Mouse (Mus musculus) forebrain, embryonic 12.5 days (tissue): ENCODE measurements around the gene Thap3. TPM values are rescaled to one million over a fixed set of nuclear protein-coding genes. Genes with fewer than 3 reads are reported as not detected.
A peak's percentile ranks its signal among the peaks of the same experiment; 100 is the strongest.

Source experiments
- ATAC-seq: fragments of 200-750 bp; cut with Nextera tagmentation; 2 replicates; pipeline ENCODE4 v1.8.0; 2017; ENCODE audit warnings: moderate TSS enrichment; ENCODE audit not compliant: low FRiP score
- H3K27ac ChIP-seq: fragments of 300-500 bp; sonication (generic); 2 replicates; pipeline ENCODE4 v1.5.1; 2016; ENCODE audit warnings: mild to moderate bottlenecking
- H3K27me3 ChIP-seq: fragments of 300-500 bp; sonication (generic); 2 replicates; pipeline ENCODE4 v1.6.1; 2016; ENCODE audit warnings: mild to moderate bottlenecking
- H3K36me3 ChIP-seq: fragments of 300-500 bp; sonication (generic); replicated peaks from 2 replicates; pipeline ENCODE4 v1.6.1; 2016; ENCODE audit warnings: mild to moderate bottlenecking
- H3K4me1 ChIP-seq: fragments of 300-500 bp; sonication (generic); 2 replicates; pipeline ENCODE4 v1.6.1; 2016
- H3K4me2 ChIP-seq: fragments of 300-500 bp; sonication (generic); 2 replicates; pipeline ENCODE4 v1.6.1; 2016; ENCODE audit warnings: mild to moderate bottlenecking, moderate library complexity
- H3K4me3 ChIP-seq: fragments of 300-500 bp; sonication (generic); replicated peaks from 2 replicates; pipeline ENCODE4 v1.5.1; 2016; ENCODE audit warnings: mild to moderate bottlenecking
- H3K9ac ChIP-seq: fragments of 300-500 bp; sonication (generic); 2 replicates; pipeline ENCODE4 v1.6.1; 2016; ENCODE audit warnings: mild to moderate bottlenecking
- H3K9me3 ChIP-seq: fragments of 300-500 bp; sonication (generic); 2 replicates; pipeline ENCODE4 v1.6.1; 2016
- WGBS: fragments of 180-500 bp; shearing (Covaris S2); methylation state at CpG from one replicate; pipeline ENCODE4 v1.1.7; 2016; 5-methylcytosine and 5-hydroxymethylcytosine counted together
- polyA plus RNA-seq: library from polyadenylated mRNA; unstranded; fragments of >200 nt; fragmentation: Nextera tagmentation; extraction: Ambion mirVana; gene quantifications from 2 replicates; pipeline ENCODE4 v1.2.1, GENCODE M21; 2016

Thap3 gene
- polyA plus RNA-seq, 1 experiment from 2014 or later, result 38.6 TPM

- Histone ChIP-seq H3K27me3 (no peaks in the 10 kb centered on the region), H3K9ac (no peak overlapping the region), H3K4me3 (no peak overlapping the region), H3K27ac (no peak overlapping the region), H3K4me1 (peaks cover 19% of the 10 kb centered on the region), H3K36me3 (no peaks in the 10 kb centered on the region), H3K4me2 (no peak overlapping the region), H3K9me3 (no peaks in the 10 kb centered on the region)
- ATAC-seq, result no peak
- 89% methylated on average over 3 of the region's 3 CpGs for WGBS
Observed at GRCm38 (mm10) chr4:151938089-151938488, 50.7 kb downstream of the Thap3 start.

GRCm38 (mm10) chr4:151937441-151937840, 51.4 kb downstream of the Thap3 start:
- 95% methylated on average over 13 of the region's 13 CpGs for WGBS
- no peak overlapping the region for H3K27ac ChIP-seq
- no peak for ATAC-seq
- H3K4me3 ChIP-seq, result no peak overlapping the region
- H3K36me3 ChIP-seq, result no peaks in the 10 kb centered on the region
- H3K9me3 ChIP-seq, result no peaks in the 10 kb centered on the region
- H3K4me1 ChIP-seq, result peaks cover 19% of the 10 kb centered on the region
- H3K4me2 ChIP-seq, result no peak overlapping the region
- H3K9ac ChIP-seq, result no peak overlapping the region
- no peaks in the 10 kb centered on the region for H3K27me3 ChIP-seq

- Histone ChIP-seq H3K9me3 (no peaks in the 10 kb centered on the region), H3K4me2 (peak overlapping the region; percentile 82), H3K9ac (peak overlapping the region; percentile 97), H3K27me3 (no peaks in the 10 kb centered on the region), H3K36me3 (no peaks in the 10 kb centered on the region), H3K4me1 (peaks cover 19% of the 10 kb centered on the region), H3K4me3 (peak overlapping the region; percentile 100), H3K27ac (0 out of 2 replicates have a peak overlapping the region, but pooled peaks have one; percentile 63)
- ATAC-seq, result no peak
- 1% methylated on average over 23 of the region's 23 CpGs for WGBS
Observed at GRCm38 (mm10) chr4:151934215-151934572, 54.6 kb downstream of the Thap3 start.

GRCm38 (mm10) chr4:151933505-151934214, 55.1 kb downstream of the Thap3 start, which contains the start of gene Dnajc11:
Dnajc11 (plus strand) TSS chr4:151933691.
- under 1% methylated on average over 68 of the region's 83 CpGs for WGBS

More at GRCm38 (mm10) chr4:151933505-151934214, 55.1 kb downstream of the Thap3 start, which contains the start of gene Dnajc11:
- Histone ChIP-seq H3K27ac (peak within 1 kb of the TSS; percentile 63; the same call in 1 of the 2 replicates), H3K9me3 (no peaks in the 10 kb centered on the region), H3K4me3 (peak within 1 kb of the TSS; percentile 100), H3K4me2 (peak within 1 kb of the TSS; percentile 82), H3K27me3 (no peaks in the 10 kb centered on the region; the same call in 1 of the 2 replicates), H3K9ac (peak within 1 kb of the TSS; percentile 97), H3K36me3 (no peaks in the 10 kb centered on the region), H3K4me1 (peaks cover 19% of the 10 kb centered on the region)
- peak; percentile 93 for ATAC-seq

Other genes with a start within 250 kb of the Thap3 start
- gene Camta1, start 127.1 kb downstream of the Thap3 start, polyA plus RNA-seq, result 148 and 164 TPM in 2 replicates
- gene Dnajc11, start 55.3 kb downstream of the Thap3 start, polyA plus RNA-seq, result 83.9 and 89.0 TPM in 2 replicates
- gene Phf13, start 7.3 kb upstream of the Thap3 start, polyA plus RNA-seq, result 24.4 and 27.4 TPM in 2 replicates
- 5.3 and 5.5 TPM in 2 replicates for gene Klhl21, start 19.8 kb upstream of the Thap3 start, polyA plus RNA-seq
- gene Zbtb48, start 38.7 kb upstream of the Thap3 start, polyA plus RNA-seq, result 23.7 and 24.2 TPM in 2 replicates
- gene Tas1r1, start 49.6 kb upstream of the Thap3 start, polyA plus RNA-seq, result 0.55 and 0.78 TPM in 2 replicates
- 33.3 and 34.1 TPM in 2 replicates for gene Nol9, start 50.3 kb upstream of the Thap3 start, polyA plus RNA-seq
- 9.5 and 10.8 TPM in 2 replicates for gene Plekhg5, start 83.5 kb upstream of the Thap3 start, polyA plus RNA-seq
- 0.66 and 0.76 TPM in 2 replicates for gene Tnfrsf25, start 126.9 kb upstream of the Thap3 start, polyA plus RNA-seq
- 1.8 and 2.1 TPM in 2 replicates for gene Espn, start 163.4 kb upstream of the Thap3 start, polyA plus RNA-seq
- gene Hes2, start 169.9 kb upstream of the Thap3 start, polyA plus RNA-seq, result not detected in 2 replicates
- gene Acot7, start 189.1 kb upstream of the Thap3 start, polyA plus RNA-seq, result 85.9 and 86.7 TPM in 2 replicates